13 mouse cellular contexts compared by ENCODE assay signal in the genomic region with DNA sequence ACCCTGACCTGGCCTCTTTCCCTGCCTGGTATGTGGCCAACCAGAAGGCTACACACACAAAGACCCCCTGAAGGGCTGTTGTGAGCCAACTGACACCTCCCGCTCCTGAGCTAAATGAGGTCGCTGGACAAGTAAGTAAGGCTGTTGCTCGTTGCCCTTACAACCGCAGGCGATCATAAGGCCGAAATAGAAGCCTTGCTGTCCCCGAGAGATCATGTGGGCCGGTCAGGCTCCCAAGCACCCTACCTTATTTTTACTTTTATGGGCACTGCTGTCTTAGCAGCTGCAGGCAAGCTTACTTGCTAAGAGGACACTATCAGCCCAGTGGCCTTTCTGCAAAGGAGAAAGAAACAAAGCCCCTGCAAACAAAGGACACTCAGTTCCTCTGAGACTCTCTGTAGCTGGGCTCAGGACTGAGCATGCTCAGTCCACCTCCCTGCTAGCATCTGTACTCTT. TPM values are rescaled to one million over a fixed set of nuclear protein-coding genes. Genes with fewer than 3 reads are reported as not detected.
A peak's percentile ranks its signal among the peaks of the same experiment; 100 is the strongest.
DNase-seq lines count a peak whose midpoint lies in the region; ATAC-seq and TF ChIP-seq lines count a peak whose summit lies in the region.
"Had no signal": no experiment of that assay in that cellular context is flagged by ENCODE, and none has a peak within 500 bp of the region (broad histone marks: within the 10 kb centered on the region; RNA-seq: fewer than 3 reads in every experiment).

No protein-coding gene starts in this region.

- ATAC-seq in midbrain, embryonic 14.5 days (ENCODE audit: low FRiP score, low TSS enrichment) = no peak

- no peaks in the 10 kb centered on the region for H3K27me3 ChIP-seq in midbrain, embryonic 14.5 days (ENCODE audit: control insufficient read depth, insufficient read depth, low read length)
- H3K27me3 ChIP-seq: heart, embryonic 15.5 days; limb, embryonic 13.5 days; stomach, embryonic 15.5 days had no signal

- peak overlapping the region; percentile 84 for H3K27ac ChIP-seq in layer of hippocampus, adult 2 months
- H3K27ac ChIP-seq in midbrain, embryonic 14.5 days (replicated peaks; ENCODE audit: low read depth, low read length) = peak overlapping the region; percentile 72
- H3K27ac ChIP-seq: heart, embryonic 15.5 days; limb, embryonic 13.5 days; stomach, embryonic 15.5 days had no signal

- no peak for DNase-seq in layer of hippocampus, adult 2 months (ENCODE audit: low spot score in 2 of 2)
- DNase-seq in layer of hippocampus, postnatal 10 days (ENCODE audit: low spot score in 2 of 2) = no peak
- peak; percentile 62 for DNase-seq in gastrocnemius, postnatal 25 days
- DNase-seq in midbrain, embryonic 14.5 days = peak; percentile 75
- DNase-seq in kidney, postnatal 4 days = no peak
- no peak for DNase-seq in T-cell, adult 2 months (ENCODE audit: low spot score)
- no peak for DNase-seq in ovary, adult 18-20 months (ENCODE audit: low spot score)
- no peak for DNase-seq in Muller cell, postnatal 12 days (ENCODE audit: inconsistent ontology term)
- DNase-seq: lung, postnatal 10 days had no signal

- peaks cover 14% of the 10 kb centered on the region for H3K36me3 ChIP-seq in midbrain, embryonic 14.5 days (ENCODE audit: control insufficient read depth, insufficient read depth, low read length)
- H3K36me3 ChIP-seq: heart, embryonic 15.5 days; limb, embryonic 13.5 days; stomach, embryonic 15.5 days had no signal

- no peak for TF ChIP-seq CTCF in layer of hippocampus, adult 2 months (conservative IDR thresholded peaks at IDR 0.05)

- no peak overlapping the region for H3K4me3 ChIP-seq in layer of hippocampus, adult 2 months
- no peak overlapping the region for H3K4me3 ChIP-seq in midbrain, embryonic 14.5 days (replicated peaks; ENCODE audit: low read depth, low read length)
- H3K4me3 ChIP-seq: heart, embryonic 15.5 days; limb, embryonic 13.5 days; stomach, embryonic 15.5 days had no signal

- WGBS in midbrain, embryonic 14.5 days = 4% methylated on average over 8 of the region's 8 CpGs

- H3K9me3 ChIP-seq in midbrain, embryonic 14.5 days (ENCODE audit: control insufficient read depth, low read length) = no peaks in the 10 kb centered on the region
- H3K9me3 ChIP-seq: heart, embryonic 15.5 days; limb, embryonic 13.5 days; stomach, embryonic 15.5 days had no signal

- H3K4me1 ChIP-seq in midbrain, embryonic 14.5 days (ENCODE audit: control insufficient read depth, insufficient read depth, low read length) = peaks cover 14% of the 10 kb centered on the region; the same call in 1 of the 2 replicates
- H3K4me1 ChIP-seq: heart, embryonic 15.5 days; stomach, embryonic 15.5 days had no signal

- H3K9ac ChIP-seq in midbrain, embryonic 14.5 days (replicated peaks; ENCODE audit: low read length) = peak overlapping the region; percentile 4
- H3K9ac ChIP-seq: heart, embryonic 15.5 days; limb, embryonic 13.5 days; stomach, embryonic 15.5 days had no signal

- H3K4me2 ChIP-seq in midbrain, embryonic 14.5 days (ENCODE audit: low read length) = peak overlapping the region; percentile 40
- H3K4me2 ChIP-seq: heart, embryonic 15.5 days; limb, embryonic 13.5 days; stomach, embryonic 15.5 days had no signal

RNA-seq across cellular contexts. Expression of a gene that starts 17.3 kb away (rescaled TPM):
- total RNA-seq in layer of hippocampus, adult 2 months (2021) = not detected
- total RNA-seq in layer of hippocampus, postnatal 10 days (2021) = not detected
- not detected for total RNA-seq in gastrocnemius, postnatal 25 days (2021)
- not detected in 2 replicates for polyA plus RNA-seq in midbrain, embryonic 14.5 days (2014; fragmentation: Nextera tagmentation; extraction: Ambion mirVana)
- polyA plus RNA-seq: heart, embryonic 15.5 days; kidney, embryonic 16.5 days; limb, embryonic 13.5 days; stomach, embryonic 15.5 days had no signal

RNA-seq across cellular contexts. Expression of a gene that starts 49.6 kb away (rescaled TPM):
- 100 to 1,000 TPM; 188 to 202 TPM for total RNA-seq in layer of hippocampus, adult 2 months (2021)
- total RNA-seq in layer of hippocampus, postnatal 10 days (2021) = 100 to 1,000 TPM; 125 to 132 TPM
- 10 to 100 TPM; 20.1 to 23.5 TPM for total RNA-seq in gastrocnemius, postnatal 25 days (2021)
- polyA plus RNA-seq in midbrain, embryonic 14.5 days (2014; fragmentation: Nextera tagmentation; extraction: Ambion mirVana) = 38.4 and 40.9 TPM in 2 replicates

Comparison
In these comparisons a context has a peak if more than half of its experiments do, and no peak if none do; other contexts are left out.
1. DNase-seq: peak in gastrocnemius, postnatal 25 days (single experiment) and midbrain, embryonic 14.5 days (single experiment); none in layer of hippocampus, adult 2 months (0 of 2), layer of hippocampus, postnatal 10 days (0 of 2), kidney, postnatal 4 days (0 of 2), T-cell, adult 2 months (single experiment), ovary, adult 18-20 months (single experiment) and Muller cell, postnatal 12 days (single experiment).
2. RNA of a gene that starts 49.6 kb away (total RNA-seq): 188 to 202 TPM in layer of hippocampus, adult 2 months and 125 to 132 TPM in layer of hippocampus, postnatal 10 days; 20.1 to 23.5 TPM in gastrocnemius, postnatal 25 days; every median in the first group is over 4 times any median in the second.